Mouse (Mus musculus): ENCODE data around the gene Cacna1a. TPM values are rescaled to one million over a fixed set of nuclear protein-coding genes. Genes with fewer than 3 reads are reported as not detected.

Gene Cacna1a
- polyA plus RNA-seq (2015; fragmentation: Nextera tagmentation; extraction: Ambion mirVana): 2.2 and 4.0 TPM in 2 replicates

GRCm38 (mm10) chr8:84388275-84388674, at the start of gene Cacna1a:
Gene Cacna1a, plus strand, starts transcription at chr8:84388440.
- 66% methylated on average over 3 of the region's 3 CpGs for WGBS
- Histone ChIP-seq H3K4me2 (0 out of 2 replicates have a peak within 1 kb of the TSS, but pooled peaks have one; percentile 3), H3K4me1 (peaks cover 10% of the 10 kb centered on the region; the same call in 1 of the 2 replicates), H3K9me3 (replicated peaks) (no peaks in the 10 kb centered on the region), H3K36me3 (no peaks in the 10 kb centered on the region), H3K9ac (no peak within 1 kb of the TSS), H3K27ac (peak within 1 kb of the TSS; percentile 45; the same call in 1 of the 2 replicates), H3K27me3 (no peaks in the 10 kb centered on the region), H3K4me3 (replicated peaks) (no peak within 1 kb of the TSS)
- ATAC-seq (replicated peaks; ENCODE audit: low FRiP score): no peak

- Histone ChIP-seq H3K9ac (no peak overlapping the region), H3K9me3 (replicated peaks) (no peaks in the 10 kb centered on the region)
- ATAC-seq (replicated peaks; ENCODE audit: low FRiP score): no peak
Observed at GRCm38 (mm10) chr8:84338493-84338892, 49.7 kb upstream of the Cacna1a start.

GRCm38 (mm10) chr8:84339320-84339719, 48.9 kb upstream of the Cacna1a start:
- Histone ChIP-seq H3K27me3 (peaks cover 36% of the 10 kb centered on the region), H3K9ac (no peak overlapping the region), H3K9me3 (replicated peaks) (no peaks in the 10 kb centered on the region), H3K4me2 (no peak overlapping the region), H3K4me1 (peaks cover 5% of the 10 kb centered on the region; the same call in 1 of the 2 replicates), H3K27ac (no peak overlapping the region), H3K4me3 (replicated peaks) (no peak overlapping the region), H3K36me3 (no peaks in the 10 kb centered on the region)
- 7% methylated on average over 7 of the region's 7 CpGs for WGBS
- ATAC-seq (replicated peaks; ENCODE audit: low FRiP score): no peak

More at GRCm38 (mm10) chr8:84338493-84338892, 49.7 kb upstream of the Cacna1a start:
- H3K4me3 ChIP-seq (replicated peaks): no peak overlapping the region; the same call in 1 of the 2 replicates
- H3K36me3 ChIP-seq: no peaks in the 10 kb centered on the region
- H3K4me1 ChIP-seq: peaks cover 5% of the 10 kb centered on the region; the same call in 1 of the 2 replicates
- peak overlapping the region; percentile 30; the same call in 1 of the 2 replicates for H3K4me2 ChIP-seq
- peaks cover 36% of the 10 kb centered on the region for H3K27me3 ChIP-seq
- no peak overlapping the region for H3K27ac ChIP-seq
- 12% methylated on average over 17 of the region's 17 CpGs for WGBS

GRCm38 (mm10) chr8:84339867-84340266, 48.4 kb upstream of the Cacna1a start:
- 50% methylated on average over 4 of the region's 4 CpGs for WGBS
- Histone ChIP-seq H3K27me3 (peaks cover 36% of the 10 kb centered on the region), H3K4me2 (no peak overlapping the region), H3K9me3 (replicated peaks) (no peaks in the 10 kb centered on the region), H3K9ac (no peak overlapping the region), H3K27ac (no peak overlapping the region), H3K36me3 (no peaks in the 10 kb centered on the region), H3K4me3 (replicated peaks) (no peak overlapping the region), H3K4me1 (peaks cover 5% of the 10 kb centered on the region; the same call in 1 of the 2 replicates)
- ATAC-seq (replicated peaks; ENCODE audit: low FRiP score): no peak

GRCm38 (mm10) chr8:84340671-84341070, 47.6 kb upstream of the Cacna1a start:
- 17% methylated on average over 2 of the region's 2 CpGs for WGBS
- no peak for ATAC-seq (replicated peaks; ENCODE audit: low FRiP score)
- peaks cover 36% of the 10 kb centered on the region for H3K27me3 ChIP-seq
- no peak overlapping the region for H3K4me2 ChIP-seq
- H3K9me3 ChIP-seq (replicated peaks): no peaks in the 10 kb centered on the region
- H3K4me1 ChIP-seq: peaks cover 5% of the 10 kb centered on the region; the same call in 1 of the 2 replicates
- no peak overlapping the region for H3K4me3 ChIP-seq (replicated peaks)
- H3K36me3 ChIP-seq: no peaks in the 10 kb centered on the region
- no peak overlapping the region for H3K27ac ChIP-seq
- H3K9ac ChIP-seq: no peak overlapping the region

GRCm38 (mm10) chr8:84345493-84345892, 42.7 kb upstream of the Cacna1a start:
- Histone ChIP-seq H3K4me1 (no peaks in the 10 kb centered on the region), H3K9ac (no peak overlapping the region), H3K9me3 (replicated peaks) (no peaks in the 10 kb centered on the region), H3K27me3 (peaks cover 20% of the 10 kb centered on the region; the same call in 1 of the 2 replicates), H3K27ac (no peak overlapping the region), H3K4me3 (replicated peaks) (no peak overlapping the region), H3K36me3 (no peaks in the 10 kb centered on the region), H3K4me2 (no peak overlapping the region)
- WGBS: 72% methylated on average over 7 of the region's 7 CpGs
- ATAC-seq (replicated peaks; ENCODE audit: low FRiP score): no peak

GRCm38 (mm10) chr8:84346421-84346820, 41.8 kb upstream of the Cacna1a start:
- Histone ChIP-seq H3K4me1 (no peaks in the 10 kb centered on the region), H3K36me3 (no peaks in the 10 kb centered on the region), H3K9ac (no peak overlapping the region), H3K9me3 (replicated peaks) (no peaks in the 10 kb centered on the region), H3K4me2 (no peak overlapping the region), H3K27ac (no peak overlapping the region), H3K4me3 (replicated peaks) (no peak overlapping the region), H3K27me3 (peaks cover 22% of the 10 kb centered on the region; the same call in 1 of the 2 replicates)
- ATAC-seq (replicated peaks; ENCODE audit: low FRiP score): no peak
- 64% methylated on average over 4 of the region's 4 CpGs for WGBS

- ATAC-seq (replicated peaks; ENCODE audit: low FRiP score): no peak
Observed at GRCm38 (mm10) chr8:84349526-84349925, 38.7 kb upstream of the Cacna1a start.

GRCm38 (mm10) chr8:84350960-84351359, 37.3 kb upstream of the Cacna1a start:
- WGBS: 66% methylated on average over 4 of the region's 4 CpGs
- Histone ChIP-seq H3K4me2 (no peak overlapping the region), H3K9me3 (replicated peaks) (no peaks in the 10 kb centered on the region), H3K4me3 (replicated peaks) (no peak overlapping the region), H3K27ac (no peak overlapping the region), H3K27me3 (peaks cover 25% of the 10 kb centered on the region; the same call in 1 of the 2 replicates), H3K4me1 (no peaks in the 10 kb centered on the region), H3K36me3 (no peaks in the 10 kb centered on the region), H3K9ac (no peak overlapping the region)
- no peak for ATAC-seq (replicated peaks; ENCODE audit: low FRiP score)

More at GRCm38 (mm10) chr8:84349526-84349925, 38.7 kb upstream of the Cacna1a start:
- 76% methylated on average over 1 of the region's 1 CpGs for WGBS
- no peak overlapping the region for H3K9ac ChIP-seq
- H3K27ac ChIP-seq: no peak overlapping the region
- H3K9me3 ChIP-seq (replicated peaks): no peaks in the 10 kb centered on the region
- H3K4me3 ChIP-seq (replicated peaks): no peak overlapping the region
- H3K36me3 ChIP-seq: no peaks in the 10 kb centered on the region
- no peaks in the 10 kb centered on the region for H3K4me1 ChIP-seq
- no peak overlapping the region for H3K4me2 ChIP-seq
- peaks cover 25% of the 10 kb centered on the region; the same call in 1 of the 2 replicates for H3K27me3 ChIP-seq

GRCm38 (mm10) chr8:84356482-84356881, 31.8 kb upstream of the Cacna1a start:
- Histone ChIP-seq H3K36me3 (no peaks in the 10 kb centered on the region), H3K27me3 (peaks cover 11% of the 10 kb centered on the region; the same call in 1 of the 2 replicates), H3K4me3 (replicated peaks) (no peak overlapping the region), H3K9me3 (replicated peaks) (no peaks in the 10 kb centered on the region), H3K4me1 (0 out of 2 replicates have a peak, but pooled peaks cover 5% of the 10 kb centered on the region), H3K4me2 (no peak overlapping the region), H3K27ac (no peak overlapping the region), H3K9ac (no peak overlapping the region)
- no peak for ATAC-seq (replicated peaks; ENCODE audit: low FRiP score)
- WGBS: 55% methylated on average over 10 of the region's 11 CpGs

- H3K4me1 ChIP-seq: 0 out of 2 replicates have a peak, but pooled peaks cover 5% of the 10 kb centered on the region
- no peak overlapping the region for H3K27ac ChIP-seq
- H3K4me3 ChIP-seq (replicated peaks): no peak overlapping the region
- ATAC-seq (replicated peaks; ENCODE audit: low FRiP score): peak; percentile 33
- peak overlapping the region; percentile 28; the same call in 1 of the 2 replicates for H3K4me2 ChIP-seq
- 21% methylated on average over 20 of the region's 20 CpGs for WGBS
- no peak overlapping the region for H3K9ac ChIP-seq
- peaks cover 21% of the 10 kb centered on the region for H3K27me3 ChIP-seq
- no peaks in the 10 kb centered on the region for H3K9me3 ChIP-seq (replicated peaks)
- no peaks in the 10 kb centered on the region for H3K36me3 ChIP-seq
Observed at GRCm38 (mm10) chr8:84357631-84358371, 30.4 kb upstream of the Cacna1a start.

- no peak overlapping the region for H3K27ac ChIP-seq
- ATAC-seq (replicated peaks; ENCODE audit: low FRiP score): no peak
- H3K4me3 ChIP-seq (replicated peaks): no peak overlapping the region
- H3K27me3 ChIP-seq: peaks cover 24% of the 10 kb centered on the region
- H3K4me1 ChIP-seq: peaks cover 4% of the 10 kb centered on the region; the same call in 1 of the 2 replicates
- no peak overlapping the region for H3K9ac ChIP-seq
- 14% methylated on average over 23 of the region's 23 CpGs for WGBS
- no peaks in the 10 kb centered on the region for H3K36me3 ChIP-seq
- no peak overlapping the region for H3K4me2 ChIP-seq
- H3K9me3 ChIP-seq (replicated peaks): no peaks in the 10 kb centered on the region
Observed at GRCm38 (mm10) chr8:84363428-84364134, 24.7 kb upstream of the Cacna1a start.

All from kidney, embryonic 15.5 days (tissue).